Mouse (Mus musculus) megakaryocyte, embryonic 14.5 days (primary cell): ENCODE data around the gene St3gal2.

Experiments used
- FLI1 ChIP-seq: IDR thresholded peaks from 2 replicates; pipeline ENCODE4 v1.6.1; 2012; ENCODE audit warnings: low read length, inconsistent platforms, mixed read lengths
- GATA1 ChIP-seq: IDR thresholded peaks from 3 replicates; pipeline ENCODE4 v1.6.1; 2012; ENCODE audit warnings: mixed read lengths, low read length, inconsistent platforms, borderline replicate concordance

GRCm38 (mm10) chr8:110897495-110897894 lies 22.2 kb upstream of the St3gal2 start:
- TF ChIP-seq GATA1: no peak
- TF ChIP-seq FLI1: no peak
